Mouse (Mus musculus) midbrain, embryonic 11.5 days (tissue): ENCODE measurements around the gene Rhobtb1. TPM values are rescaled to one million over a fixed set of nuclear protein-coding genes. Genes with fewer than 3 reads are reported as not detected.
A peak's percentile ranks its signal among the peaks of the same experiment; 100 is the strongest.

ENCODE experiments used
- ATAC-seq: fragments of 200-750 bp; cut with Nextera tagmentation; 2 replicates; pipeline ENCODE4 v1.8.0; 2017; ENCODE audit warnings: moderate TSS enrichment, moderate library complexity; ENCODE audit not compliant: low FRiP score
- DNase-seq: peaks from one replicate; pipeline ENCODE4 v3.0.0; 2015; ENCODE audit warnings: low spot score; ENCODE audit errors: missing footprints
- H3K27ac ChIP-seq: fragments of 300-500 bp; sonication (generic); 2 replicates; pipeline ENCODE4 v1.5.1; 2014; ENCODE audit warnings: low read depth, low read length
- H3K27me3 ChIP-seq: fragments of 300-500 bp; sonication (generic); 2 replicates; pipeline ENCODE4 v1.6.1; 2014; ENCODE audit warnings: mild to moderate bottlenecking, low read length, moderate library complexity, mixed read lengths; ENCODE audit not compliant: control insufficient read depth, insufficient read depth
- H3K36me3 ChIP-seq: fragments of 300-500 bp; sonication (generic); 2 replicates; pipeline ENCODE4 v1.6.1; 2014; ENCODE audit warnings: mild to moderate bottlenecking, low read length, moderate library complexity, mixed read lengths; ENCODE audit not compliant: control insufficient read depth, insufficient read depth
- H3K4me1 ChIP-seq: fragments of 300-500 bp; sonication (generic); 2 replicates; pipeline ENCODE4 v1.6.1; 2014; ENCODE audit warnings: low read length; ENCODE audit not compliant: control insufficient read depth, insufficient read depth
- H3K4me2 ChIP-seq: fragments of 300-500 bp; sonication (generic); 2 replicates; pipeline ENCODE4 v1.6.1; 2014; ENCODE audit warnings: mild to moderate bottlenecking, moderate library complexity
- H3K4me3 ChIP-seq: fragments of 300-500 bp; sonication (generic); 2 replicates; pipeline ENCODE4 v1.5.1; 2014; ENCODE audit warnings: low read depth, low read length
- H3K9ac ChIP-seq: fragments of 300-500 bp; sonication (generic); 2 replicates; pipeline ENCODE4 v1.6.1; 2014; ENCODE audit warnings: low read length
- H3K9me3 ChIP-seq: fragments of 300-500 bp; sonication (generic); 2 replicates; pipeline ENCODE4 v1.6.1; 2016; ENCODE audit warnings: low read length; ENCODE audit not compliant: control insufficient read depth
- WGBS: fragments of 180-500 bp; shearing (Covaris S2); extraction: QIAGEN DNeasy Blood & Tissue Kit; methylation state at CpG from one replicate; pipeline ENCODE4 v1.1.7; 2014; 5-methylcytosine and 5-hydroxymethylcytosine counted together
- polyA plus RNA-seq: library from polyadenylated mRNA; unstranded; fragments of >200 nt; fragmentation: Nextera tagmentation; extraction: Ambion mirVana; gene quantifications from 2 replicates; pipeline ENCODE4 v1.2.1, GENCODE M21; 2014

Rhobtb1 gene
- polyA plus RNA-seq, 1 experiment from 2014 or later: 14.2 TPM

- H3K9ac ChIP-seq: no peak overlapping the region
- 84% methylated on average over 16 of the region's 16 CpGs for WGBS
- H3K36me3 ChIP-seq: peaks cover 24% of the 10 kb centered on the region
These were observed 183.3 kb downstream of the Rhobtb1 start for GRCm38 (mm10) chr10:69334271-69335194.

GRCm38 (mm10) chr10:69335195-69335536 is 183.9 kb downstream of the Rhobtb1 start:
- peaks cover 25% of the 10 kb centered on the region for H3K36me3 ChIP-seq
- no peaks in the 10 kb centered on the region for H3K9me3 ChIP-seq
- H3K9ac ChIP-seq: no peak overlapping the region
- H3K27me3 ChIP-seq: no peaks in the 10 kb centered on the region
- no peak overlapping the region for H3K27ac ChIP-seq
- DNase-seq (no peak), ATAC-seq (no peak)
- H3K4me2 ChIP-seq: no peak overlapping the region
- 73% methylated on average over 7 of the region's 7 CpGs for WGBS
- no peak overlapping the region for H3K4me3 ChIP-seq
- no peaks in the 10 kb centered on the region for H3K4me1 ChIP-seq

More at GRCm38 (mm10) chr10:69334271-69335194, 183.3 kb downstream of the Rhobtb1 start:
- ATAC-seq (no peak), DNase-seq (peak; percentile 78)
- Histone ChIP-seq H3K4me3 (no peak overlapping the region), H3K9me3 (no peaks in the 10 kb centered on the region), H3K4me2 (no peak overlapping the region), H3K27ac (no peak overlapping the region), H3K4me1 (no peaks in the 10 kb centered on the region), H3K27me3 (no peaks in the 10 kb centered on the region)

DNA sequence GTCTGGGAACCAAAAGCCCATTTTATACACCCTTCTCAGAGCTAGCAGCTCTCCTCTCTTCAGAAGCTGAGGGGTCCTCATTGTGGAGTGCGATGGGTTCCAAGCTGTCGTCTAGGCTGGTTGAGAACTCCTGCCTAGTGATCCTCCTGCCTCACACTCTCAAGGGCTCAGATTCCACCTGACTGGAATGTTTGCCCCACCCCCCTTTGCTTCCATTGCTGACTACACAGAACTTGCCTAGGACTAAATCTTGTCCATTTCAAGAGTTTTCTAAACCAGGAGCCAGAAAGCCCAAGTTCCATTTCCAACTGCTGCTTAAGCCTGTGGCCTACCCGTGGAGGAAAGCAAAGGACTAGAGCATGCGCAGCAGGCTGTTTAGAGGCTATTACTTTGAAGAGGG is 184.4 kb downstream of the Rhobtb1 start:
- Histone ChIP-seq H3K4me3 (no peak overlapping the region), H3K4me2 (no peak overlapping the region), H3K27me3 (no peaks in the 10 kb centered on the region), H3K9me3 (no peaks in the 10 kb centered on the region), H3K27ac (no peak overlapping the region), H3K36me3 (peaks cover 30% of the 10 kb centered on the region), H3K4me1 (no peaks in the 10 kb centered on the region), H3K9ac (no peak overlapping the region)
- ATAC-seq: no peak
- DNase-seq: no peak
- WGBS: 84% methylated on average over 4 of the region's 4 CpGs

- Histone ChIP-seq H3K27ac (no peak overlapping the region), H3K9me3 (no peaks in the 10 kb centered on the region), H3K4me3 (no peak overlapping the region), H3K4me2 (no peak overlapping the region), H3K9ac (no peak overlapping the region), H3K4me1 (no peaks in the 10 kb centered on the region), H3K36me3 (peaks cover 32% of the 10 kb centered on the region), H3K27me3 (no peaks in the 10 kb centered on the region)
- 94% methylated on average over 11 of the region's 11 CpGs for WGBS
- DNase-seq (peak; percentile 61), ATAC-seq (no peak)
These were observed 185.0 kb downstream of the Rhobtb1 start for GRCm38 (mm10) chr10:69336219-69336618.

GRCm38 (mm10) chr10:69340001-69340400 is 188.8 kb downstream of the Rhobtb1 start:
- Histone ChIP-seq H3K9me3 (no peaks in the 10 kb centered on the region), H3K27ac (no peak overlapping the region), H3K27me3 (no peaks in the 10 kb centered on the region), H3K4me2 (no peak overlapping the region), H3K4me3 (no peak overlapping the region), H3K9ac (no peak overlapping the region), H3K36me3 (peaks cover 57% of the 10 kb centered on the region), H3K4me1 (no peaks in the 10 kb centered on the region)
- DNase-seq (no peak), ATAC-seq (no peak)
- WGBS: 91% methylated on average over 6 of the region's 6 CpGs

Other genes starting within 250 kb of the Rhobtb1 start
- gene A930033H14Rik, start 61.7 kb downstream of the Rhobtb1 start, polyA plus RNA-seq: 0.82 and 0.91 TPM in 2 replicates
- 408 and 424 TPM in 2 replicates for gene Cdk1, start 201.5 kb downstream of the Rhobtb1 start, polyA plus RNA-seq
- gene Ank3, start 247.3 kb downstream of the Rhobtb1 start, polyA plus RNA-seq: 58.8 and 63.9 TPM in 2 replicates